Mouse (Mus musculus) kidney, embryonic 16.5 days (tissue): ENCODE results near the gene Mgrn1. TPM values are rescaled to one million over a fixed set of nuclear protein-coding genes. Genes with fewer than 3 reads are reported as not detected.

ENCODE experiments used
- ATAC-seq: fragments of 200-750 bp; cut with Nextera tagmentation; 2 replicates; pipeline ENCODE4 v1.8.0; 2017; ENCODE audit warnings: moderate TSS enrichment; ENCODE audit not compliant: low FRiP score, low TSS enrichment
- H3K27ac ChIP-seq: fragments of 300-500 bp; sonication (generic); 2 replicates; pipeline ENCODE4 v1.5.1; 2014; ENCODE audit warnings: low read length
- H3K27me3 ChIP-seq: fragments of 300-500 bp; sonication (generic); 2 replicates; pipeline ENCODE4 v1.6.1; 2014; ENCODE audit warnings: low read length, control low read depth, mixed read lengths; ENCODE audit not compliant: insufficient read depth
- H3K36me3 ChIP-seq: fragments of 300-500 bp; sonication (generic); 2 replicates; pipeline ENCODE4 v1.6.1; 2014; ENCODE audit warnings: low read length, control low read depth, mixed read lengths; ENCODE audit not compliant: insufficient read depth
- H3K4me1 ChIP-seq: fragments of 300-500 bp; sonication (generic); 2 replicates; pipeline ENCODE4 v1.6.1; 2014; ENCODE audit warnings: low read length, control low read depth, mixed read lengths; ENCODE audit not compliant: insufficient read depth
- H3K4me2 ChIP-seq: fragments of 300-500 bp; sonication (generic); replicated peaks from 2 replicates; pipeline ENCODE4 v1.6.1; 2014; ENCODE audit warnings: low read depth, low read length
- H3K4me3 ChIP-seq: fragments of 300-500 bp; sonication (generic); 2 replicates; pipeline ENCODE4 v1.5.1; 2014; ENCODE audit warnings: mild to moderate bottlenecking, low read length
- H3K9ac ChIP-seq: fragments of 300-500 bp; sonication (generic); replicated peaks from 2 replicates; pipeline ENCODE4 v1.6.1; 2014; ENCODE audit warnings: low read length
- H3K9me3 ChIP-seq: fragments of 300-500 bp; sonication (generic); 2 replicates; pipeline ENCODE4 v1.6.1; 2016; ENCODE audit warnings: low read length, control low read depth
- WGBS: fragments of 180-500 bp; shearing (Covaris S2); extraction: QIAGEN DNeasy Blood & Tissue Kit; methylation state at CpG from one replicate; pipeline ENCODE4 v1.1.7; 2014; 5-methylcytosine and 5-hydroxymethylcytosine counted together
- polyA plus RNA-seq: library from polyadenylated mRNA; unstranded; fragments of >200 nt; fragmentation: Nextera tagmentation; extraction: Ambion mirVana; gene quantifications from 2 replicates; pipeline ENCODE4 v1.2.1, GENCODE M21; 2015

The Mgrn1 gene
- polyA plus RNA-seq, 1 experiment from 2014 or later = 113 TPM

GRCm38 (mm10) chr16:4892171-4892570, 6.1 kb downstream of the Mgrn1 start:
- no peak overlapping the region for H3K4me2 ChIP-seq
- H3K36me3 ChIP-seq = no peaks in the 10 kb centered on the region
- H3K4me1 ChIP-seq = peaks cover 21% of the 10 kb centered on the region
- ATAC-seq = no peak
- WGBS = 93% methylated on average over 6 of the region's 6 CpGs
- H3K27ac ChIP-seq = no peak overlapping the region
- H3K9ac ChIP-seq = no peak overlapping the region
- H3K9me3 ChIP-seq = no peaks in the 10 kb centered on the region
- H3K4me3 ChIP-seq = no peak overlapping the region
- no peaks in the 10 kb centered on the region for H3K27me3 ChIP-seq

- Histone ChIP-seq H3K9ac (no peak overlapping the region), H3K4me2 (no peak overlapping the region), H3K27me3 (no peaks in the 10 kb centered on the region), H3K27ac (no peak overlapping the region), H3K4me1 (peaks cover 10% of the 10 kb centered on the region; the same call in 1 of the 2 replicates), H3K9me3 (no peaks in the 10 kb centered on the region), H3K4me3 (no peak overlapping the region), H3K36me3 (no peaks in the 10 kb centered on the region)
- WGBS = 79% methylated on average over 7 of the region's 7 CpGs
- ATAC-seq = no peak
These were observed 8.3 kb downstream of the Mgrn1 start for GRCm38 (mm10) chr16:4894201-4894908.

DNA sequence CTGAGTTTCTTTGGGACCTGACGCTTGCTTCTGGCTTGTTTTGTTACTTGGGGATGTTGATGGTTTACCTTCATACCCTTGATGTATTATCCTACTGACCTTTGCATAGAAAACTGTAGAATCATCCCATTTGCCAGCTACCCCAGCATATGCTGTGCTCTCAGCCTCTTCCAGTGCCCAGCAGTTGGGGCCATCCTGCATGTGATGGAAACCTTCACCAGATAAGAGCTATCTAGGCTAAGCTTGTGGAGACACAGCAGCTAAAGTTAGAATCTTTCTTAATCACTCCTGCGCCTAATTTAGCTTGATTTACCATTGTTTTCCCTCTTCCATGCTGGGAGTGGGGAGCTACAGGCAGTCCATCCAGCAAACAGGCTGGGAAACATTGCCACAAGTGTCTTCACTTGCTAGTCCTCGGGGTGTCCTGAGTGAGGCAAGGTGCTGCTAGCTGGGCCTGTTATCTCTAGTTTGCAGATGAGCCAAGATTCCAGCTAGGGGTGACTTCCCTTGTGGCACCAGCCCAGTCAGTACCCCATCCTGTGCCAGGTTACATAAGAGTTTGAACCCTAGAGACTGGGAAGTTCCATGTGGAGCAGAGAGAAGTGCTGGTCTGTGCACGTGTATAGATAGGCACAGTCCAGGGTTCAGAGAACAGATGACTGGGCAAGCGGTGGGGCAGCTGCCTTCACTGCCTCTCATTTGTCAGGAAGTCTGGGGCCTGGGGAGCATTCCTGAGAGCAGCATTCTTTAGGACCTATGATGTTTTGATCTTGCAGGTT, 10.4 kb downstream of the Mgrn1 start:
- no peak overlapping the region for H3K27ac ChIP-seq

GRCm38 (mm10) chr16:4897146-4897730, 11.2 kb downstream of the Mgrn1 start:
- H3K4me1 ChIP-seq = peaks cover 12% of the 10 kb centered on the region; the same call in 1 of the 2 replicates
- no peak for ATAC-seq
- H3K27ac ChIP-seq = no peak overlapping the region
- no peaks in the 10 kb centered on the region for H3K36me3 ChIP-seq
- H3K9me3 ChIP-seq = no peaks in the 10 kb centered on the region
- no peaks in the 10 kb centered on the region for H3K27me3 ChIP-seq
- H3K9ac ChIP-seq = no peak overlapping the region
- WGBS = 64% methylated on average over 7 of the region's 7 CpGs
- no peak overlapping the region for H3K4me3 ChIP-seq
- H3K4me2 ChIP-seq = no peak overlapping the region

More for the DNA sequence above, 10.4 kb downstream of the Mgrn1 start:
- no peak overlapping the region for H3K4me3 ChIP-seq
- no peaks in the 10 kb centered on the region for H3K27me3 ChIP-seq
- H3K4me1 ChIP-seq = peaks cover 10% of the 10 kb centered on the region; the same call in 1 of the 2 replicates
- H3K36me3 ChIP-seq = no peaks in the 10 kb centered on the region
- peak; percentile 66 for ATAC-seq
- no peak overlapping the region for H3K9ac ChIP-seq
- 71% methylated on average over 5 of the region's 5 CpGs for WGBS
- no peaks in the 10 kb centered on the region for H3K9me3 ChIP-seq
- H3K4me2 ChIP-seq = no peak overlapping the region

DNA sequence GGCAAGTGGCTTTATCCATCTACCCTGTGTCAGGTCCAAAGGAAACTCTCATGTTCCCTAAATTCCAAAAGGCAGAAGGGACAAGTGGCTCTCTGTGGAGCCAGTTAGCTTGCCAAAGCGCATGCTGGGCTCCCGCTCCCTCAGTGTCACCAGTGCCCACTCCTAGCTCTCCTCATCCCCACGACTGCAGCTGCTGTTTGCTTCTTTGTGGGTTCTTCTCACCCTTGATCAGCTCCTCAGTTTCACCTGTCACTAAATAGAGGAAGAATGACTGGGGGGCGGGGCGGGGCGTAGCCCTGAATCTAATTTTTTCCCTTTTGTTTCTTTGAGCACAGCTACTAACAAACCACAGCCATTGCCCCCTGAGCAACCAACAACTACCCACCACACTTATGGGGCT, 12.8 kb downstream of the Mgrn1 start:
- Histone ChIP-seq H3K4me2 (no peak overlapping the region), H3K36me3 (no peaks in the 10 kb centered on the region), H3K9ac (no peak overlapping the region), H3K9me3 (no peaks in the 10 kb centered on the region), H3K27me3 (no peaks in the 10 kb centered on the region), H3K27ac (no peak overlapping the region), H3K4me1 (peaks cover 19% of the 10 kb centered on the region), H3K4me3 (no peak overlapping the region)
- no peak for ATAC-seq
- 94% methylated on average over 6 of the region's 6 CpGs for WGBS

DNA sequence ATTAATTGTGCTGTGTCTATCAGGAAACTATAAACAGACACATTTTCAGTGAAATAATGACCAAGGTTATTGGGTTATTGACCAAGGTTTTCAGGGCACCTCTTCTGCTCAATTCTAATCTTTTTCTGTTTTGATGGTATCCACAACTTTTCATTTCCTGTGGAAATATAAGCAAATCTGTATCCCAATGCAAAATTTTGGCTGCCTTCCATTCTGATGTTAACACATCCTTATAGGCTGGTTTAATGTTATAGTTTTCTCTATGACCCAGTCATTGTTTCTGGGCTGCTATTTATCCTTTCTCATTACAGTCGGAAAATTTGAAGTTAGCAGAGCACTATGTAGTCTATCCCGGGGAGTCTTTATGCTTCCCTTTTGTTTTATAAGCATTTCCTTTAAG, 13.7 kb downstream of the Mgrn1 start:
- Histone ChIP-seq H3K36me3 (no peaks in the 10 kb centered on the region), H3K27ac (no peak overlapping the region), H3K4me1 (peaks cover 19% of the 10 kb centered on the region), H3K4me2 (no peak overlapping the region), H3K9me3 (no peaks in the 10 kb centered on the region), H3K4me3 (no peak overlapping the region), H3K27me3 (no peaks in the 10 kb centered on the region), H3K9ac (no peak overlapping the region)
- no peak for ATAC-seq
- WGBS = 77% methylated on average over 2 of the region's 2 CpGs

DNA sequence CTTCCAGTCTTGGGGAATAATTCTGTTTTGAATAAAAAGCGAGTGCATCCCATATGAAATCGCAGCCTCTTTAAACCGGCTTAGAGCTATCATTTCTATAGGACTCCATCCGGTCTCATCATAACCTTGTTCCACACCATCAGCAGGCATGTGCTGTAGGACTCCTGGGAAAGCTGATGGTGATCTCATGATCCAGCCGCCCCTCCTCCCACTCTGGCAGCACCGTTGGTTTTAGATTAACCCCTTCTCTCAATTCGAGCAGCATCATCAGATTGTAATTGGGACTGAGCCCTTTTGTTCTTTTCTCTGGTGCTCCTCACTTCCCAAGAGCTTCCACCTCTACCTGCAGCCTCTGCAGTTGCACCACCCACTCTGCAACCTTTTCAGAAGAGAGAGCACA, 15.1 kb downstream of the Mgrn1 start:
- 54% methylated on average over 7 of the region's 7 CpGs for WGBS

GRCm38 (mm10) chr16:4902390-4902789, 16.3 kb downstream of the Mgrn1 start:
- no peak for ATAC-seq
- Histone ChIP-seq H3K27me3 (no peaks in the 10 kb centered on the region), H3K27ac (0 out of 2 replicates have a peak overlapping the region, but pooled peaks have one; percentile 9), H3K36me3 (0 out of 2 replicates have a peak, but pooled peaks cover 1% of the 10 kb centered on the region), H3K9ac (peak overlapping the region; percentile 35; the same call in 1 of the 2 replicates), H3K9me3 (no peaks in the 10 kb centered on the region), H3K4me3 (no peak overlapping the region), H3K4me1 (peaks cover 19% of the 10 kb centered on the region), H3K4me2 (no peak overlapping the region)
- WGBS = 81% methylated on average over 2 of the region's 2 CpGs

More for the DNA sequence above, 15.1 kb downstream of the Mgrn1 start:
- no peaks in the 10 kb centered on the region for H3K27me3 ChIP-seq
- no peaks in the 10 kb centered on the region for H3K36me3 ChIP-seq
- H3K4me2 ChIP-seq = no peak overlapping the region
- H3K9me3 ChIP-seq = no peaks in the 10 kb centered on the region
- no peak for ATAC-seq
- no peak overlapping the region for H3K4me3 ChIP-seq
- peaks cover 27% of the 10 kb centered on the region for H3K4me1 ChIP-seq
- H3K27ac ChIP-seq = no peak overlapping the region
- no peak overlapping the region for H3K9ac ChIP-seq

DNA sequence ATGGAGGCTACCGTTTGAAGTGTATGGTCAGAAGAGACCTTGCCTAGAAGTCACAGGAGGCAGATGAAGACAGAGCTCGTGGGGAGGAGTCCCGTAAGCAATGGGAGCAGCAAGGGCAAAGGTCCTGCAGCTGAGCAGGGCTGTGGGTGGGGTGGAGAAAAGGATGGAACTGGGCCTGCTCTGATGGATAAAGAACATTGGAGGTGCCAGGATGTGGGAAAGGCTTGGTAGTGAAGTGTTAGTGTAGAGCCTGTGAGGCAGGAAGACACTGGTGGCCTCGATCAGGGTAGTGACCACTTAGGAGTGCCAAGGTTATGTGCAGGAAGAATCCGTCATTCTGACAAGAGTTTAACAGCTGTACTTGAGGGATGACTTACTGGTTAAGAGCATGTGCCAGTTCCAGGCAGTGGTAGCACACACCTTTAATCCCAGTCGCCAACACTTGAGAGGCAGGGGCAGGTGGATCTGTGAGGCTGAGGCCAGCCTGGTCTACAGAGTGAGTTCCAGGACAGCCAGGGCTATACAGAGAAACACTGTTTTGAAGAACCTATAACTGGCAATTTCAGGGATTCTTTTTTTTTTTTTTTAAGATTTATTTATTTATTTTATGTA, 17.5 kb downstream of the Mgrn1 start:
- no peaks in the 10 kb centered on the region for H3K9me3 ChIP-seq
- H3K4me2 ChIP-seq = no peak overlapping the region
- H3K36me3 ChIP-seq = peaks cover 6% of the 10 kb centered on the region; the same call in 1 of the 2 replicates
- 48% methylated on average over 6 of the region's 6 CpGs for WGBS
- ATAC-seq = peak; percentile 36; the same call in 1 of the 2 replicates
- no peaks in the 10 kb centered on the region for H3K27me3 ChIP-seq
- peak overlapping the region; percentile 51 for H3K27ac ChIP-seq
- H3K4me3 ChIP-seq = no peak overlapping the region
- no peak overlapping the region for H3K9ac ChIP-seq
- peaks cover 17% of the 10 kb centered on the region for H3K4me1 ChIP-seq
